Mouse (Mus musculus): ENCODE data around the gene Mtch2.

DNA sequence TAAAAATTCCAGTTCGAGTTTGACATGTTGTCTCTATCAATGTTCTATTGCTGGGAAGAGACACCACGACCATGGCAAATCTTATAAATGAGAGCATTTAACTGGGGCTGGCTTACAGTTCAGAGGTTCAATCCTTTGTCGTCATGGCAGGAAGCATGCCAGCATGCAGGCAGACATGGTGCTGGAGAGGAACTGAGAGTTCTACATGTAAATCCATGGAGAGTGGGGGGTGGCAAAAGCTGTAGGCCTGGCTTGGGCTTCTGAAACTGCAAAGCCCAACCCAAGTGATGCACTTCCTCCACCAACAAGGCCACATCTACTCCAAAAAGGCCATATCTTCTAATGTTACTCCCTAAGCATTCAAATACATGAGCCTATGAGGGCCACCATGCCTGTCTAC, 26.1 kb upstream of the Mtch2 start:
- TF ChIP-seq POLR2A (IDR thresholded peaks at IDR 0.05; ENCODE audit: control insufficient read depth, low read depth, low read length) (no peak), CTCF (IDR thresholded peaks at IDR 0.05; ENCODE audit: control insufficient read depth, insufficient read depth, insufficient replicate concordance, low read depth, low read length) (no peak)
